Mouse (Mus musculus): ENCODE results near the gene Grb2.

Grb2 gene

DNA sequence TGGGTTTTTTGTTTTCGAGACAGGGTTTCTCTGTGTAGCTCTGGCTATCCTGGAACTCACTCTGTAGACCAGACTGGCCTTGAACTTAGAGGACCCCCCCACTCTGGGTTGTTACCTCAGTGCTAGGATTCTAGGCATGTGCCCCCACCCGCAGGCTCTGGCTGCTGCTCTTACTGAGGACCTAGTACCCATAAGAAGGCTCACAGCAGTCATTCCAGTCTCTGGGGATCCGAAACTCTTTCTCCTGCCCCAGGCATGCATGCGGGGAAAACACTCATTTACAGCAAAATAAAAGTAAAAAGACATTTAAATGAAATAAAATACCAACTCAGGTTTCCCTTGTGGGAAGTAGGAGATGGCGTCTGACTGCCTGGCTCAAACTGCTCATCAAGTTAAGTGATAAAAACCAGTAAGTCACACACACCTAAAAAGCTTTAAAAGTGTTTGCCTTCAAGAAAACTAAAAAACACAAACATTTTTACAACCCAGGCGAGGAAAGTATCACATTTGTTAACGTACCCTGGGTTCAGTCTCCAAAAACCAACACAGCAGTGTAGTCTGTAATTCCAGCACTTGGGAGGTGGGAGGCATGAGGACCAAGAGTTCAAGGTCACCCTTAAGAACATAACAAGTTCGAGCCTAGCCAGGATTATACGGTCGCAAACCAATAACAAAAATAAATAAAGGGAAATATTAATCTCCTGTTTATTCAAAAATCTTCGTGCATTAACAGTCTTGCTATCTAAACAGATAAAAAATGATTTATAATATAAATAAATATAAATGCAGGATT lies 81.4 kb downstream of the Grb2 start:
- DNase-seq (ENCODE audit: low spot score): no peak

GRCm38 (mm10) chr11:115625877-115626276 lies 82.5 kb downstream of the Grb2 start:
- DNase-seq (ENCODE audit: low spot score): peak; percentile 78

DNA sequence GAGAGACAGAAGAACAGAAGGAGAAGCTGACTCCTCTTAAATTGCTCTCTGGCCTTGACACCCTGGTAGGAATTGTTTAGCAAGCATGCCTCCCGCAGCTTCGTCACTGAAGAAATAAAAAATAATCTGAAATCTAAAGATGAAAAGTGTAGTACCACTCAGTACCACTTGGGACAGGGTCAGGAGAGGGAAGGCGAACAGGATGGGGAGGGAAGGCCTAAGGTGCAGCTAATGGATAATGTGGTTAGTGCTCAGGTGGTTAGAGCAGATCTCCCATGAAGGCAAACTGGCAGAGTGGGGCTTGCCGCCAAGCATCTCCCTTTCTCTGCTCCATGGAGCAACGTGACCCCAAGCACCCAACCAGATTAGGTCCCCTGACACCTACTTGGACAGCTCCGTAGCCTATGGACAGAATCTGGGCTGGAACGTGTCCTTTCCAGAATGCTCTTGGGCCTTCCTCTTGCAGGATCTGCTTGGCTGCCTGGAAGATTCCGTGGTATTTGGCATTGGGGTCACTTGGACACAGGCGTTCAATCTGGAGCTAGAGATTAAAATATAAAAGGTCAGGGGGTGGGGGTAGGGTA lies 84.8 kb downstream of the Grb2 start:
- DNase-seq (ENCODE audit: low spot score): peak; percentile 60

- DNase-seq (ENCODE audit: low spot score): no peak
Observed at GRCm38 (mm10) chr11:115619949-115620348, 88.4 kb downstream of the Grb2 start.

- DNase-seq (ENCODE audit: low spot score): peak; percentile 48
Observed at GRCm38 (mm10) chr11:115618732-115619516, 89.5 kb downstream of the Grb2 start.

DNA sequence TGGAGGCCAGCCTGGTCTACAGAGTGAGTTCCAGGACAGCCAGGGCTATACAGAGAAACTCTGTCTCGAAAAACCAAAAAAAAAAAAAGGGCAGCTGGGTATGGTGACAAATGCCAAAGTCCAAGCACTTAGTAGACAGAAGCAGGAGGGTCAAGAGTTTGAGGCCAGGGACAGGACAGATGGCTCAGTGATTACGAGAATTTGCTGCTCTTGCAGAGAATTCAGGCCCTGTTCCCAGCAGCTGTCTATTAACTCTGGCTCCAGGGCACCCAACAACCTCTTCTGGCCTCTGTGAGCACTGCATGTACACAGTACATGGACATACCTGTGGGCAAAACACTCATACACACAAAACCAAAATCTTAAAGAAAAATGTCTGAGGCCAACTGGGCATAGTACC lies 90.4 kb downstream of the Grb2 start:
- DNase-seq (ENCODE audit: low spot score): peak; percentile 47

GRCm38 (mm10) chr11:115616893-115617292 lies 91.5 kb downstream of the Grb2 start:
- no peak for DNase-seq (ENCODE audit: low spot score)

DNA sequence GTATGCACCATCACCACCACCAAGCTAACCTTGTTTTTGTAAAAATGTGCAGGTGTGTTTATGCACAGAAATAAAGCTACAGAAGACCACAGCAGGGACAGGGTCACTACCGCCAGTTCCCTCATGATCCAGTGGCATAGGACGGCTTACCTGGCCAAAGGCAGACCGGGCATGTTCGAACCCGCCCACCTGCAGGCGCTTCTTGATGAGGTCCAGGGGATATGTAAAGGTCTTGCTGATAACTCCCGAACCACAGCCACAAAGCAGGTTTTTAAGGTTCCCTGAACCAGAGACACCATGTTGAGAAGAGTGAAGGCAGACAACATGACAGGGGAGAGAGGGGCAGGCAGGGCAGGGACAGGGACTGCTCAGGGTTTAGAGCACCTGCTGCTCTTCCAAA lies 92.0 kb downstream of the Grb2 start:
- DNase-seq (ENCODE audit: low spot score): no peak

- DNase-seq (ENCODE audit: low spot score): peak; percentile 89
Observed at GRCm38 (mm10) chr11:115615875-115616274, 92.5 kb downstream of the Grb2 start.

DNA sequence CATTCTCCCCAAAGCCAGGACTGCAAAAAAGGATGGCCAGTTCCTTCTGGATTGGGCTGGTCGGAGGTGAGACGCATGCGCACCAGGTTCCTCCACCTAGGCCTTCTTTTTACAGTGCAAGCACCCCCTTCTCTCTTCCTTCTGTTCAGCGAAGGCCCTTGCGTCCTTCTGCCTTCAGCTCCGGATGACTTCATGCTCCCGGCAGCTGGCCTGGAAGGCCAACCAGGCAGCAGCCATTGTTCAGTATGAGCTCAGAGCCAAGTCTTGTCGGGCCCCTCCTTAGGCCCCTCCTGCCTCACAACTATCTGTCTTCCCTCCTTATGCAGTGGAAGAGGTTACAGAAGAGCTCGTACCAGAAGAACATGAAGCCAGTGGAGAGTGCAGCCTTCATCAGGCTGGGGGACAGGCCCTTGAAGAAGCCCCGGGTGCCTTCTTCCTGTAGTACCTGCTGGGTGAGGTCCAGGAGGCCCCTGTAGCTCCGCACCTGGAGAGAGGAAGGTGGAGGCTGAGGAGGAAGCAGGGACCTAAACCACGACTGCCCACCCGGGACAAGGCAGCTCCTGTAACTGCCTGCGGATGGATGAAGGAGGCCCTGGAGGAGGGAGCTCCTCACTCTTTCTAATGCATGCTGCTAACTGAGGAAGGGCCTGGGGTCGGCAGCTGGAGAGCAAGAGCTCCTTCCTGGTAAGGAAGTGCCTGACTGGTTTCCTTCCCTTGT lies 93.1 kb downstream of the Grb2 start:
- DNase-seq (ENCODE audit: low spot score): no peak

- no peak for DNase-seq (ENCODE audit: low spot score)
Observed at GRCm38 (mm10) chr11:115614346-115615107, 93.9 kb downstream of the Grb2 start.

GRCm38 (mm10) chr11:115613138-115613945 lies 95.1 kb downstream of the Grb2 start:
- no peak for DNase-seq (ENCODE audit: low spot score)

DNA sequence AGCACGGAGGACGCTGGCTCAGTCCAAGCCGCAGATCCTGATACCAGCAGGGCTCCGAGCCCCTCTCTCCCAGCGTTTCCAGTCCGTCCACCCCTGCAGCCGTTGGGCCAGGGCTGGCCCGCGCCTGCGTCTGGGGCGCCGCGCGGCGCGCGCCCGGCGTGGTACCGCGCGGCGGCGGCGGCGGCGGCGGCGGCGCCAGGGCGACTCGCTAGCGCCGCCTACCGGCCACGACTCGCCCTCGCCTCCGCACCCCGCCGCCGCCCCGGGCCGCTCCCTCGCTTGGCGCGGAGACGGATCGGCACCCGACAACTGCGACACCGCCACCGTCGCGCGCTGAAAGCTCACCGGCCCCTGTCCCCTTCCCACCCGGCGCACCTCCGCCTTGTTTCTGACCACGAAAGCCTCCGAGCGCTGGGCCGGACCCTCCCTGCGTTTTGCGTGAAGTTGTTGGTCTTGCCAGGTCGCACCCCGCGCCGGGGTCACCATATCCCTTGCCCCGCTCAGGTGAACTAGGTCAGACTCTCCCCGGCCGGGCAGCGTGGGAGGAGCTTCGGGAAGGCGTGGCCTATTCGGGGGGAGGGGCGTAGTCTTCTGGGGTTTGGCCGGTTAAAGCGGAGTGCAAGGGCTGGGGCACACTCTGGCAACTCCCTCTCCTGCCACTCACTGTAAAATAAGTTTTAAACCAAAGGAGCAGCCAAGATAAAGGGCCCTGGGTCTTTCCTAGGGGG lies 95.8 kb downstream of the Grb2 start, which contains the start of gene Mif4gd:
Gene Mif4gd, minus strand, starts transcription at position 560 of the 728 bp plus-strand sequence.
- DNase-seq (ENCODE audit: low spot score): peak; percentile 92

DNA sequence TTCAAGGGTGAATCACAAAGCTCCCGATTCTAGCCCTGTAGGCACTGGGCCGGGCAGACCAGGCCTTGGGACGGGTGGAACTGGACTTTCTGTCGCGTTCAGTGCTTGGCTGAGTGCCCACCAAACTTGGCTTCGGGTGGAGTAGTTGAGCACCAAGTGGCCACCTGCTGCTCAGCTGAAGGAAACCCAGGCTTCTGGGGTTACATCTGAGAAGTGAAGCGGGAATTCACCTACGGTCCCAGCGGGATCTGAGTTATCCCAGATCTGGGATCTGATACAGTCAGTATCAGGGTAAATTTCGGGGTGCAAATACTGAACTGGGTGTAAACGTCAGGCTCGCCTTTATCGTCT lies 96.4 kb downstream of the Grb2 start:
- DNase-seq (ENCODE audit: low spot score): peak; percentile 89

DNA sequence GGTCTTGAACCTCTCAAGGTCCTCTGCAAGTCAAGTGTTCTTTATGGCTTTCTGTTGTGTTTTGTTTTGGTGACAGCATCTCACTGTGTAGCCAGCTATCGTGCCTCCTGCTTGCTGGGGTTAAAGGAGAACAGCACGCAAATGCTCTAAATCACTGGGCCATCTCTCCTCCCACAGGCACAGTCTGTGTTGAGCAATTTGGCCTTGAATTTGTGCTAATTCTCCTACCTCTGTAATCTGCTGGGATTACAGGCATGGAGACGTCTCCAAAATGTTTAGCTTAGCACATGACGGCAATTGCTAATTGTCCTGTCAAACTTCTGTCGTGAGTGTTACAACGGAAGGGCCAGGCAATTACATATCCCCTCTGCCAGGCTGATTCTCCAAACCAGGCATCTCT lies 97.2 kb downstream of the Grb2 start:
- DNase-seq (ENCODE audit: low spot score): no peak

- DNase-seq (ENCODE audit: low spot score): no peak
Observed at GRCm38 (mm10) chr11:115609576-115609975, 98.8 kb downstream of the Grb2 start.

GRCm38 (mm10) chr11:115608421-115609399 lies 99.7 kb downstream of the Grb2 start:
- DNase-seq (ENCODE audit: low spot score): no peak

DNA sequence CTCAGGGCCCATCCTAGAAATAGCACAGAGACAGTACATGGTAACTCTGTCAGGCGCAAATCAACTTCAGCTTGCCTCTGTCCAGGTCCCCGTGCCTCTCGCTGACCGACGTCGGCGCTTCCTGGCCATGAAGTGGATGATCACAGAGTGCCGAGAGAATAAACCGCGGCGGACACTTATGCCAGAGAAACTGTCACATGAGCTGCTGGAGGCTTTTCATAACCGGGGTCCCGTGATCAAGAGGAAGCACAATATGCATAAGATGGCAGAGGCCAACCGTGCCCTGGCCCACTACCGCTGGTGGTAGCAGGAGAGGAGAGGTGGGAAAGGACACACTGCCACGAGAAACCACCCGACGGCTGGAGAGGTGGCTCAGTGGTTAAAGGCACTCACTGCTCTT lies 101.7 kb downstream of the Grb2 start:
- no peak for DNase-seq (ENCODE audit: low spot score)

DNA sequence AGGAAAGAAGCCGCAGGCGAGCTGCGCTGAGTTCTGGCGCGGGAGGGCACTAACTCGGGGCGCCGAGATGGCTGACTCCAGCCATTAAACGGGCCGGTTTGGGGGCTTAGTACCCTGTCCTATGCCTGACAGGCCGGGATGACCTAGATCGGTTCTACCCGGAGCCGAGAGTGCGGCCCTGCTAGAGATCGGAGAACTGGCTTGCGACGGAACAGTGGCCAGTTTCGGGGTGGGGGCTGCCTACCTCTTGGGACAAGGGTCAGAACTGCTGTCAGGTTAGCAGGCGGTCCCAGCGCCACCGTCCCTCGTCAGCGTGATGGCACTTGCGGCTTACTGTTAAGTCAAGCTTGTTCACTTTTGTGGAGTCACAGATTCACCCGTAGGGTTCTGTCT lies 104.1 kb downstream of the Grb2 start:
- no peak for DNase-seq (ENCODE audit: low spot score)

All from adipocyte (in vitro differentiated cells).